Mouse (Mus musculus) olfactory bulb, adult 2 months (tissue): Measurements from ENCODE around the gene Ltbp4.

Experiments
- CTCF ChIP-seq: fragments of 200-500 bp; IDR thresholded peaks from 2 replicates; pipeline ENCODE4 v1.5.1; 2012; ENCODE audit warnings: low read depth, mild to moderate bottlenecking, low read length, moderate library complexity; ENCODE audit not compliant: insufficient read depth
- POLR2A ChIP-seq: fragments of 200-500 bp; IDR thresholded peaks from 2 replicates; pipeline ENCODE4 v1.6.1; 2012; ENCODE audit warnings: mild to moderate bottlenecking, low read depth, low read length, moderate library complexity; ENCODE audit not compliant: insufficient read depth

- TF ChIP-seq POLR2A (no peak), CTCF (peak; percentile 54)
Measured at GRCm38 (mm10) chr7:27329326-27329947, 8.1 kb downstream of the Ltbp4 start.
